Mouse (Mus musculus) splenic B cell, adult 2 months (primary cell): ENCODE measurements around the gene Tjp1.

Source experiments
- DNase-seq: peaks from one replicate; pipeline ENCODE4 v3.0.0-alpha.2; 2011; ENCODE audit warnings: low read depth, low spot score
- H3K27me3 ChIP-seq: 2 replicates; pipeline ENCODE4 v1.6.1; 2012; ENCODE audit warnings: mild to moderate bottlenecking, low read length, moderate library complexity, mixed read lengths; ENCODE audit not compliant: control insufficient read depth, poor library complexity, insufficient read depth, severe bottlenecking
- H3K36me3 ChIP-seq: 2 replicates; pipeline ENCODE4 v1.6.1; 2012; ENCODE audit warnings: mild to moderate bottlenecking, low read length, moderate library complexity, mixed read lengths; ENCODE audit not compliant: control insufficient read depth, poor library complexity, insufficient read depth, severe bottlenecking

Tjp1 gene

GRCm38 (mm10) chr7:65502486-65503322 is 24.9 kb downstream of the Tjp1 start:
- no peaks in the 10 kb centered on the region for H3K27me3 ChIP-seq
- no peak for DNase-seq

DNA sequence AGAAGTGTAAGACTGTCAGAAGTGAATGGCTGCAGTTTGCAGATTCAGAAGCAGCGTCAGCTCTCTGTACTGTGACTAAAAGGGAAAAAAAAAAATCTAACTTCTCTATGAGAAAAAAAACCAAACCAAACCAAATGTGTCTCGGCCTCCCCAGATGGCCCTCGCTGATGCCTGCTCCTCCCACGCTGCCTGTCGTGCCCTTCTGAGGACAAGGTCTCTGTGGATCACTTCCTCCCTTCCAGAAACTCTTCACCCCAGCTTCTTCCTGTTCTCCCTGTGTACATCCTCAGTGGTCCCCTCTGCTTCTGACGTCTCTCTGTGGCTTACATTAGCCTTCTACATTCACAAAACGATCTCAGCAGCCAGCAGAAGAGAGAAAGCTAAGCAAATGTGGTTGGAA is 26.8 kb downstream of the Tjp1 start:
- no peaks in the 10 kb centered on the region for H3K27me3 ChIP-seq
- H3K36me3 ChIP-seq, result no peaks in the 10 kb centered on the region
- no peak for DNase-seq

More at GRCm38 (mm10) chr7:65502486-65503322, 24.9 kb downstream of the Tjp1 start:
- no peaks in the 10 kb centered on the region for H3K36me3 ChIP-seq

DNA sequence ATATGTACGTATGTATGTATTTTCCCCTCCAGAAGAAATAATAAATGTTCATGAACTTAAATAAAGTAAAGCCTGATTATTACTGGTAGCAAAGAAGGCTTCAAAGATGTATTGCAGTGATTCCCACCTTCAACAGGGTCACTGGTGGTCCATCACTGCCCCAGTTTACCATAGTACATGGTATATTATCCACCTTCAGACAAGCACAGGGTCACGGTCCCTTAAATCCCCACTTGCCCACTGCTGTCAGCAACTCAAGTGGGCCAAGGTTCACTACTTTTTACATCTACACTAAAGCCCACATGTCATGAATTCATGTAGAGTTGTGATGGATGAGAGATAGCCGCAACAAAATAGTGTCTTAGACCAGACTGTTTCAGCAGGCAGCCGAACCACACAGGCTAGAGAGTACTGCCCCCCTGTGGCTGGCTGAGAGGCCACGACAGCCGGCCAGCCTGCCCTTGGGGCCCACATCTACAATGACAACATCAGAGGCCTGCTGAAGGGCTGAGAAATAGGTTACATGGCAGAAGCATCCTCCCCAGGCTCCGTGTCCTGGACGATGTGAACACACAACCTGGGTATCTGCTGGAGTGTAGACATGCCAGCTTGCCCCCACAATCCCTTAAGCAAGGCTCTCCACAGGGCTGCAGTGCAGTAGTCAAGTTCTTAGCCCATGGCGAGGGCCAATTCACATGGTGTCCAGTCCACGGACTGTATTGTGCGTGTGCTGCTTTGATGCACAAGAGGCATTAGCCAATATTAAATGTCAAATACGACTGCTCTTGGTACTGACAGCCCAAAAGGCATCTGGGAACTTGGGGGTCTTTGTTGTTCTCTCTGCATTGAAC is 29.6 kb downstream of the Tjp1 start:
- no peaks in the 10 kb centered on the region for H3K36me3 ChIP-seq
- H3K27me3 ChIP-seq, result no peaks in the 10 kb centered on the region
- DNase-seq, result no peak

DNA sequence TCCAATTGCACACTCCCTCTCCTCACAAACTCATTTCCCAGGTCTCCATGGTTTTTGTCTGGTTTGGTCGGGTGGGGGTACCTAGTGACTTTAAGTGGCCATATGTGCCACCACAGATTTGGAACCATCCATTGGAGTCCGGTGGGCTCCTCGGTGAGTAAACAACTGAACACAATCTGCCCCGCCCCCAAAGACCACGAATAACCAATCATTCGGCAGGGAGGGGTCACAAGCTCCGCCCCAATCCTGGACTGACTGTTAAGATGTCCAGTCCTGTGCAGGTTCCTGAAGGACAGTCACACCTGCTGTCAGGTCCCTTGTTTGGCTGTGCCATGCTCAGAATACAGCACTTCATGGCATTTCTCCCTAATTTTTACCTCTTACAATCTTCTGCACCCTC is 37.1 kb downstream of the Tjp1 start:
- no peaks in the 10 kb centered on the region for H3K36me3 ChIP-seq
- no peaks in the 10 kb centered on the region for H3K27me3 ChIP-seq
- no peak for DNase-seq

- no peak for DNase-seq
- no peaks in the 10 kb centered on the region for H3K36me3 ChIP-seq
- no peaks in the 10 kb centered on the region for H3K27me3 ChIP-seq
These were observed 37.8 kb downstream of the Tjp1 start for GRCm38 (mm10) chr7:65489742-65490141.

DNA sequence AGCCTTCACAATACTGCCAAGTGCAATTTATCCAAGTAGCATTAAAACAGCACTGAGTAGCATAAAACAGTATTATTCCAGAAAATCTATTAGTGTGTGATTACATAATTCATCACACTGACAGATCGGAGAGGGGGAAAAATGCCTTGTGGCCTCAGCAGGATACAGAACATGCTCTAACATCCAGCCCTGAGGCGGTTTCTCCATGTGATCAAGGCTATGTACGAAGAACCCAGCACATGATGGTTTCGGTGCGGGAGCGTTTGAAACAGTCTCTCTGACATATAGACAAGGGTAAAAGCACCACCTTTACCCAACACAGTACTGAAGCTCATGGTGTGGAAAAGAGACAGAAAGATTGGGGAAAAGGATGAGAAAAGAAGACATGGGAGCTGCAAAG is 38.4 kb downstream of the Tjp1 start:
- H3K36me3 ChIP-seq, result no peaks in the 10 kb centered on the region
- no peaks in the 10 kb centered on the region for H3K27me3 ChIP-seq
- DNase-seq, result no peak

DNA sequence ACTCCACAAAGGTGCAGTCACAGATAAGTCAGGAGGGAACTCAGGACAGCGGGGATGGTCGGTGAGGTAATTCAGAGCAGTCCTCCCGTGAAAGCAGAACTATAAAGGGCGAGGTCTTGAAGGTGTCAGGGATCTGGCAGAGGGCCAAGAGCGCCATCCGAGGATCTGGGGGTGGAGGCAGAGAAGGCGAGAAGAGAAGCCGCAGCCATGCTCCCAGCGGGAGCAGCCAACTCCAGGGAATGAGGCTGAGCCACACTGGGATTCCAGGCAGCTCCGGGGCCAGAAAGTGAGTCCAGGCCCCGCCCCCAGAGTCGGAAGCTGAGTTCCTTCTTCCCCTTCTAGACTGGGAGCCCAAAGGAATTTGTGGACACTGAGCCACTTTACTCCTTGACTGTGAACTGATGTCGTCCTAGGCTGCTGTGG is 41.3 kb downstream of the Tjp1 start:
- Histone ChIP-seq H3K27me3 (no peaks in the 10 kb centered on the region), H3K36me3 (no peaks in the 10 kb centered on the region)
- DNase-seq, result no peak

- no peaks in the 10 kb centered on the region for H3K36me3 ChIP-seq
- DNase-seq, result no peak
- H3K27me3 ChIP-seq, result no peaks in the 10 kb centered on the region
These were observed 43.3 kb downstream of the Tjp1 start for GRCm38 (mm10) chr7:65484170-65484778.

DNA sequence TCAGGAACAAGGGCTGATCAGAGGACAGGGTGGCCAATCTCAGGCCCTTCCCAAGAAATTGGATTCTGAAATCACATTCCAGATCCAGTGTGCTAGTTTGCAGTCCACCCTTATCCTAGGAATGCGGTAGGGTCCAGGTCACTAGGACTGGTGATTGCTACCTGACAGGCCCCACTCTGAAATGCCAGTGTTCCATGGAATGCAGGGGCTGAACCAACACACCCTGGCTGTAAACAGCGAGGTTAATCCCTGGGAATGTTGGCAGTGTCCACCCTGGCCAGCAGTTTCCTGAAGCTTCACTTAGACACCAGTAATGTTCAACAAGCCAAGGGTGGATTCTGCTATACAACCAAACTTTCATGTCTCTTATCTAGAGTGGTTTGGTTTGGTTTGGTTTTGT is 45.4 kb downstream of the Tjp1 start:
- Histone ChIP-seq H3K36me3 (no peaks in the 10 kb centered on the region), H3K27me3 (no peaks in the 10 kb centered on the region)
- no peak for DNase-seq

DNA sequence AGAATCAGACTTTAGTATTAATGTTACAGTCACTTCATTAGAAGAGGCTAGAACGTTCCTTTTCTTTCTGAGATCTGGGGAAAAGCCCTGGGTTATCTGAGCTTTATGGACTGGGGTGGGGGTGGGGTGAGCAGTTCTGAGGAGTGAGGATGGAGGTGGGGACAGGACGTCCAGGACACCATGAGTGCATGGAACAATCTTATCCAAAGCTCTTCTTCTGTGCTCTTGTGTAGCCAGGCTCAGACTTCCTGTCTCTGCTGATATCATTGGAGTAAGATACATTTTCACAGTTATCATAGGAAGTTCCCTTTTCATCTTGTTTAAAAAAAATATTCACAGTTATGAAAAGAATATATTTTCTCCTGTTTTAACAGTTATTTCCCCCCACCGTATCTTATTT is 55.5 kb downstream of the Tjp1 start:
- Histone ChIP-seq H3K27me3 (no peaks in the 10 kb centered on the region), H3K36me3 (no peaks in the 10 kb centered on the region)
- no peak for DNase-seq

DNA sequence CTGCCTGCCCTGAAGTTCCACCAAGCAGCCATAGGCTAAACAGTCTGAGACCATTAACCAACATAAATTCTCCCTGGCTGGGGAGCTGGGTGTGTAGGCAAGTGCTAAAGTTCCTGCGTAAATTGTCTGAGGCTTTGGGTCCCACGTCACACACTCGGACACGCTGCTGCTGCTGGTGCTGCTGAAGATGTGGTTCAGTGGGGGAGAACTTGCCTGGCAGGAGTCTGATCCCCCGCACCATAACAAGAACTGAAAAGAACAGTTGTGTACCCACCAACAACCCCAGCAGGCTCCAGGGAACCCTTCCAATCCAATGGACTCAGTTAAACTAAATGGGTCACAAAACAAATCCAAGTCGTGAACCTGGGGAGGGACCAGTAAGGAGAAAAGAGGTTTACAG is 56.2 kb downstream of the Tjp1 start:
- DNase-seq, result no peak
- no peaks in the 10 kb centered on the region for H3K36me3 ChIP-seq
- H3K27me3 ChIP-seq, result no peaks in the 10 kb centered on the region

GRCm38 (mm10) chr7:65470214-65470613 is 57.4 kb downstream of the Tjp1 start:
- DNase-seq, result no peak
- no peaks in the 10 kb centered on the region for H3K27me3 ChIP-seq
- no peaks in the 10 kb centered on the region for H3K36me3 ChIP-seq

GRCm38 (mm10) chr7:65469666-65470065 is 57.9 kb downstream of the Tjp1 start:
- H3K27me3 ChIP-seq, result no peaks in the 10 kb centered on the region
- no peak for DNase-seq

GRCm38 (mm10) chr7:65468191-65468590 is 59.4 kb downstream of the Tjp1 start:
- no peaks in the 10 kb centered on the region for H3K36me3 ChIP-seq
- H3K27me3 ChIP-seq, result no peaks in the 10 kb centered on the region
- DNase-seq, result no peak

More at GRCm38 (mm10) chr7:65469666-65470065, 57.9 kb downstream of the Tjp1 start:
- no peaks in the 10 kb centered on the region for H3K36me3 ChIP-seq
